Mouse (Mus musculus) E14TG2a.4 (cell line): ENCODE data around the gene Tenm4.

Experiments used
- CTCF ChIP-seq: conservative IDR thresholded peaks from 2 replicates; pipeline ENCODE4 v1.5.1; 2014; ENCODE audit warnings: low read length
- NANOG ChIP-seq: IDR thresholded peaks from 2 replicates; pipeline ENCODE4 v1.6.1; 2014; ENCODE audit warnings: borderline replicate concordance, low read length, mixed read lengths

DNA sequence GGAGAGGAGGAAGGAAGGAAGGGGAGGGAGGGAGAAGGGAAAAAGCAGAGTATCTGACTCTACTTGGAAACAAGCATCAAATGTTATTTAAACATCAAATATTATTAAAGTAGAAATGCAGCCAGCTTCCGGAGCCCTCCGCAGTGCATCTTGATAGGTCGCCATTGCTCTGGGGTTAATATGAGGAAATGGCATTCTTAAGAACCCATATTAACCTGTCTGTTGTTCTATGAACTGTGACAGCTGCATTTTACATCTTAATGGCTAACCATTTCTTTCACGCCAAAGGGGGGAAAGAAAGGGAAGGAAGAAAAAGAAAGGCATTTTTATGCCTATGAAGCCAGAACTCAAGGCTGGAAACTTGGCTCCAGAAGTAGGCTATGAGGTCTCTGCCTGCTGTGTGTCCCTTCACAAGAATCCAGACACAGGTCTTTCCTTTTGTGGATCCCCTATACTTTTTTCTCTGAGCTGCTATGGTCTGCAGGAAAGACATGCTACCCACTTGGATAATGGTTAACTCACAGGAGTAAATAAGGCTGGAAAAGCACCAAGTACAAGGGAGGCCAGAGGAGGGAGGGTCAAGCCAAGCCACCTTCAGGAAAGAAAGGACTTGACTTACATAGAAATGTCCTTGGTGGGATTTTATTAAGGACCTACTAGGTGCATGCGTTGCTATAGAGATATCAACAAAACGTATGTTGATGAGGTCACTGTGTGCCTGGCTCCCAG, 318.5 kb downstream of the Tenm4 start:
- TF ChIP-seq CTCF (no peak), NANOG (no peak)
